Mouse (Mus musculus) liver, adult 2 months (tissue): ENCODE results near the gene Gjc2.

Experiments used
- CTCF ChIP-seq: fragments of 200-500 bp; IDR thresholded peaks from 2 replicates; pipeline ENCODE4 v1.5.1; 2011; ENCODE audit warnings: low read depth, low read length, control low read depth
- POLR2A ChIP-seq: fragments of 200-500 bp; IDR thresholded peaks from 2 replicates; pipeline ENCODE4 v1.6.1; 2011; ENCODE audit warnings: low read length, control low read depth; ENCODE audit not compliant: insufficient read depth; ENCODE audit errors: extremely low read depth

GRCm38 (mm10) chr11:59135051-59135820, 47.8 kb downstream of the Gjc2 start:
- no peak for TF ChIP-seq CTCF
- no peak for TF ChIP-seq POLR2A
